Mouse (Mus musculus): Measurements from ENCODE around the gene Gm1113. TPM values are rescaled to one million over a fixed set of nuclear protein-coding genes. Genes with fewer than 3 reads are reported as not detected.

The Gm1113 gene
- polyA plus RNA-seq, 1 experiment from 2014 or later: not detected

DNA sequence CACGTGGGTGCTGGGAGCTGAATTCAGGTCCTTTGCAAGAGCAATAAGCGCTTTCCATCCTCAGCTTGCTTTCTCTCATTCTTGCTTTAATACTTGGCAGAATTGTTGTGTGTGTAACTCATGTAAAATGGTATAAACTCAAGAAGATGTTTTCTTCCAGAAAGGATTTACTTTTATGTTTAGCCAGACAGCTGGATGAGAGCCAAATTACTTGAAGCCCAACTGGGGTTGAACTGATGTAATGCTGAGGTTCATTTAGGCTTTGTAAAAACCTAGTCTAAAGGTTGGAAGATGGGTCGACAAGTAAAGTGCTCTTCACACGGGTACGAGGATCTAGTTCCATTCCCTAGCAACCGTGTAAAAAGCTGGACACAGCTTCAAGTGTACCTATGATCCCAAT lies 18.1 kb downstream of the Gm1113 start:
- Histone ChIP-seq H3K4me2 (no peak overlapping the region), H3K4me3 (ENCODE audit: low read depth, low read length) (no peak overlapping the region), H3K27me3 (ENCODE audit: control insufficient read depth, insufficient read depth, low read length) (no peaks in the 10 kb centered on the region), H3K9ac (ENCODE audit: low read depth, low read length) (no peak overlapping the region), H3K36me3 (ENCODE audit: control insufficient read depth, insufficient read depth, low read length) (peaks cover 5% of the 10 kb centered on the region; the same call in 1 of the 2 replicates), H3K27ac (ENCODE audit: low read depth, low read length) (no peak overlapping the region), H3K9me3 (replicated peaks; ENCODE audit: control insufficient read depth, low read length) (no peaks in the 10 kb centered on the region), H3K4me1 (ENCODE audit: control insufficient read depth, insufficient read depth, low read length) (no peaks in the 10 kb centered on the region; the same call in 1 of the 2 replicates)
- 82% methylated on average over 6 of the region's 6 CpGs for WGBS (ENCODE audit: insufficient replicate concordance)
- no peak for ATAC-seq (replicated peaks; ENCODE audit: insufficient number of reproducible peaks, low FRiP score, low TSS enrichment)

DNA sequence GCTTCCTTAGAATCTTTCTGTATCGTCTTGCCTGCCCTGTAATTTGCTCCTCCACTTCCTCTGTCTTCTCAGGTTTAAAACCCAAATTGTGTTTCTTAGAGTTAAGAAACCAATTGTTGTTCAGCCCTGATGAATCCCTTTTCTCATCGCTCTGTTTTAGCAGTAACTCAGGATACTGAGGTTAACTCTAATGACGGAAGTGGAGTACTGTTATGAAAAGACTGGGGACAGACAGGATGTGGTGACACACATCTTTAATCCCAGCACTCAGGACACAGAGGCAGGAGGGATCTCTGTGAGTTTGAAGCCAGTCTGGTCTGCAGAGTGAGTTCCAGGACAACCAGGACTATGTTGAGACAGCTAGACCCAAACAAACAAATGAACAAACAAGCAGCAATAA lies 22.6 kb downstream of the Gm1113 start:
- no peak for ATAC-seq (replicated peaks; ENCODE audit: insufficient number of reproducible peaks, low FRiP score, low TSS enrichment)
- peaks cover 3% of the 10 kb centered on the region; the same call in 1 of the 2 replicates for H3K36me3 ChIP-seq (ENCODE audit: control insufficient read depth, insufficient read depth, low read length)
- H3K27me3 ChIP-seq (ENCODE audit: control insufficient read depth, insufficient read depth, low read length): no peaks in the 10 kb centered on the region
- no peak overlapping the region for H3K4me3 ChIP-seq (ENCODE audit: low read depth, low read length)
- H3K9me3 ChIP-seq (replicated peaks; ENCODE audit: control insufficient read depth, low read length): no peaks in the 10 kb centered on the region
- H3K27ac ChIP-seq (ENCODE audit: low read depth, low read length): no peak overlapping the region
- H3K4me2 ChIP-seq: no peak overlapping the region
- no peaks in the 10 kb centered on the region; the same call in 1 of the 2 replicates for H3K4me1 ChIP-seq (ENCODE audit: control insufficient read depth, insufficient read depth, low read length)
- no peak overlapping the region for H3K9ac ChIP-seq (ENCODE audit: low read depth, low read length)
- 65% methylated on average over 3 of the region's 3 CpGs for WGBS (ENCODE audit: insufficient replicate concordance)

DNA sequence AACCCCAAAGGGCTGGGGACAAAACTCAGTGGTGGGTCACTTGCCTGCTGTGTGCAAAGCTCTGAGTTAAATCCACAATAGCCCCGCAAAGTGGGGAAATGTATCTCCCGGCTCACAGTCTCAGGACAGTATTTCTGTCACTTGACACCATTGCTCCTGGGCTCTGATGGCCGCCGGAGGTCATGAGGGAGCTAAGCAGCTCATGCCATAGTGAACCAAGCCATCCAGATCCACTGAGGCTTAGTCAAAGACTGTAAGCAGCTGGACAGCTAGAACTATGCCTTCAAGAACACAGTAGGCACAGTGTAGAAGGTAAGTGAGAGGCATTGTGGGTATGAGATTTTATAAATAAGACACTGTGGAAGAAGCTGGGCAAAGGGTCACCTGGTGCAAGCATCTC lies 23.1 kb downstream of the Gm1113 start:
- ATAC-seq (replicated peaks; ENCODE audit: insufficient number of reproducible peaks, low FRiP score, low TSS enrichment): no peak
- H3K36me3 ChIP-seq (ENCODE audit: control insufficient read depth, insufficient read depth, low read length): peaks cover 3% of the 10 kb centered on the region; the same call in 1 of the 2 replicates
- WGBS (ENCODE audit: insufficient replicate concordance): 40% methylated on average over 4 of the region's 4 CpGs
- H3K9ac ChIP-seq (ENCODE audit: low read depth, low read length): no peak overlapping the region
- no peaks in the 10 kb centered on the region for H3K9me3 ChIP-seq (replicated peaks; ENCODE audit: control insufficient read depth, low read length)
- no peak overlapping the region for H3K27ac ChIP-seq (ENCODE audit: low read depth, low read length)
- H3K4me2 ChIP-seq: no peak overlapping the region
- H3K4me3 ChIP-seq (ENCODE audit: low read depth, low read length): no peak overlapping the region
- no peaks in the 10 kb centered on the region; the same call in 1 of the 2 replicates for H3K4me1 ChIP-seq (ENCODE audit: control insufficient read depth, insufficient read depth, low read length)
- no peaks in the 10 kb centered on the region for H3K27me3 ChIP-seq (ENCODE audit: control insufficient read depth, insufficient read depth, low read length)

DNA sequence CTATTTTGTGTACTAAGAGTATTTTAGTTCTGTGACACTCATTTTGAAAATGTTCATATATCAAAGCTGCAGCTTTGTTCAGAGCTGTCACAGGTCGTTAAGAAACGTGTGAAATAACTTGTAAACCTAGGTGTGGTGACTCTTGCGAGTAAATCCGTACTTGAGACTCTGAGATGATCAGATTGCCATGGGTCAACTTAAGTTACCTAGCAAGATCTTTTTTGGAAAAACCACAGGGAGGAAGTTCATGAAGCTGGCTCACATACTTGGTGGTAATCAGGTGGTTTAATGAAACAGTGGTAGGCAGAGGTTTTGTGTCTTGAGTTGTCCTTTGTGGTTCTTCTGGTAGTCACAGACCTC lies 24.4 kb downstream of the Gm1113 start:
- no peak for ATAC-seq (replicated peaks; ENCODE audit: insufficient number of reproducible peaks, low FRiP score, low TSS enrichment)
- Histone ChIP-seq H3K4me3 (ENCODE audit: low read depth, low read length) (no peak overlapping the region), H3K9ac (ENCODE audit: low read depth, low read length) (no peak overlapping the region), H3K9me3 (replicated peaks; ENCODE audit: control insufficient read depth, low read length) (no peaks in the 10 kb centered on the region), H3K27ac (ENCODE audit: low read depth, low read length) (no peak overlapping the region), H3K36me3 (ENCODE audit: control insufficient read depth, insufficient read depth, low read length) (peaks cover 3% of the 10 kb centered on the region; the same call in 1 of the 2 replicates), H3K4me2 (no peak overlapping the region), H3K27me3 (ENCODE audit: control insufficient read depth, insufficient read depth, low read length) (no peaks in the 10 kb centered on the region), H3K4me1 (ENCODE audit: control insufficient read depth, insufficient read depth, low read length) (no peaks in the 10 kb centered on the region; the same call in 1 of the 2 replicates)
- 72% methylated on average over 4 of the region's 4 CpGs for WGBS (ENCODE audit: insufficient replicate concordance)

DNA sequence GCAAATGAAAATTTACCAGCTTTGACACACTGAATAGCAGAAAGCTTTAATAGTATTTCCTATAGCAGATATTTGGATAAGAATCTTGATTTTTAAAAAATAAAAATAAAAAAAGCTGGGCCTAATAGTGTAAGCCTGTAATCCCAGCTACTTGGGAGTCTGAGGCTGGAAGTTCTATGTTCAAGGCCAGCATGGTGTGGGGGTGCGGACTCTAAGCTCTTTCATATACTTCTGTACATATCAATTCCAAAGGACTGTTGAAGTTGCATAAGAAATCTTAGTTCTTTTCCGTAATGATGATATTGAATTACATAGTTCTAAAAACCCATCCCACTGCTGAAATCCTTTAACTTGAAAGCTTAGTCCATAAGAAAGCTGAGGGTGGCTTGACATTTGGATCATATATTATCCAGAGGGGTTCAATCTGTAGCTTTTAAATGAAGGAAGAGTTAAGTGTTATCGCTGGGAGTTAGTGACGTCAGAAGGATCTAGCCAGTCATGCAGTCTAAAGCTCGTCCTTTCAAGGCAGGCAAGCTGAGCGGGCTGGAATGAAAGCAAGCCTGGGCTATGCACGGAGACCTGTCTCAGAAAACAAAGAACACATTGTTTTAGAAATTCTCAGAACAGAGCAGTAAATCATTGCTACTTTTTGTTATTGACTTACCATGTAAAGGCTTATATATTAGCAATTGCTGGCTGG lies 24.9 kb downstream of the Gm1113 start:
- peaks cover 5% of the 10 kb centered on the region; the same call in 1 of the 2 replicates for H3K36me3 ChIP-seq (ENCODE audit: control insufficient read depth, insufficient read depth, low read length)

DNA sequence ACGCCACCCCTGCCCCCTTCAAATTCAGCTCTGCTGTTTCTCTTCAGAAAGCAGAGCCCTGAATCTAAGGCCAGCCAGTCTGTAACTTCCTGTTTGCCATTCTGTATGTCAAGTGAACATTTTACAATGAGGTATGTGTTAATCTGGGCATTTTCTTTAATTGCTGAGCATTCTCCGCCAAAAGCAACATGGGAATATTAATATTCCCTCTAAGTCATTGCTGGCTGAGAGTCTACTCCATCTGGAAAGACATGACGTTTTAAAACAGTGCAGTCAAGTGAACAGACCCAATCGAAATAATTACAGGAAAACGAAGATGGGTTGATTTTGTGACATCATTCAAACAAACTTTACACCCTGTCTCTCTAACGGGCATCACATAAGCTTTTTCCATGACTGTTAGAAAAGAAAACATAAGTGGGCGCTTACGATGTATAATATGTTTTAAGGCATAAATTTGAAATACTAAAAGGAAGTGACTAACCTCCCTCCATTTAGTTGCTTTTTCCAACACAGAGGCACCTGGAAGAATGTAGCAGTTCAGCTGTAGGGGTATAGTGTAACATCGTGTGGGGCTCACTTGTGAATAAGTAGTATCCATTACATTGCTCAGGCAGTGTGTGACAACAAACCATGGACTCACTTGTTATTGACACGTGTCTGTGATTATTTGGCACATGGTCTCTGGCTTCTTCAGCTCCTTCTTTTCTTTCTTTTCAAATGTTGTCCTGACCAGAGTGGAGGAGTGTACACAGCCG lies 26.8 kb downstream of the Gm1113 start:
- no peak for ATAC-seq (replicated peaks; ENCODE audit: insufficient number of reproducible peaks, low FRiP score, low TSS enrichment)
- no peak overlapping the region for H3K27ac ChIP-seq (ENCODE audit: low read depth, low read length)
- no peaks in the 10 kb centered on the region; the same call in 1 of the 2 replicates for H3K4me1 ChIP-seq (ENCODE audit: control insufficient read depth, insufficient read depth, low read length)
- peaks cover 12% of the 10 kb centered on the region for H3K36me3 ChIP-seq (ENCODE audit: control insufficient read depth, insufficient read depth, low read length)
- H3K9ac ChIP-seq (ENCODE audit: low read depth, low read length): no peak overlapping the region
- H3K9me3 ChIP-seq (replicated peaks; ENCODE audit: control insufficient read depth, low read length): no peaks in the 10 kb centered on the region
- no peaks in the 10 kb centered on the region for H3K27me3 ChIP-seq (ENCODE audit: control insufficient read depth, insufficient read depth, low read length)
- 82% methylated on average over 11 of the region's 11 CpGs for WGBS (ENCODE audit: insufficient replicate concordance)
- H3K4me2 ChIP-seq: no peak overlapping the region
- no peak overlapping the region for H3K4me3 ChIP-seq (ENCODE audit: low read depth, low read length)

More for the DNA sequence above, 24.9 kb downstream of the Gm1113 start:
- WGBS (ENCODE audit: insufficient replicate concordance): 72% methylated on average over 7 of the region's 7 CpGs
- Histone ChIP-seq H3K9me3 (replicated peaks; ENCODE audit: control insufficient read depth, low read length) (no peaks in the 10 kb centered on the region), H3K27me3 (ENCODE audit: control insufficient read depth, insufficient read depth, low read length) (no peaks in the 10 kb centered on the region), H3K4me1 (ENCODE audit: control insufficient read depth, insufficient read depth, low read length) (no peaks in the 10 kb centered on the region; the same call in 1 of the 2 replicates), H3K9ac (ENCODE audit: low read depth, low read length) (no peak overlapping the region), H3K4me3 (ENCODE audit: low read depth, low read length) (no peak overlapping the region), H3K4me2 (no peak overlapping the region), H3K27ac (ENCODE audit: low read depth, low read length) (no peak overlapping the region)
- ATAC-seq (replicated peaks; ENCODE audit: insufficient number of reproducible peaks, low FRiP score, low TSS enrichment): no peak

DNA sequence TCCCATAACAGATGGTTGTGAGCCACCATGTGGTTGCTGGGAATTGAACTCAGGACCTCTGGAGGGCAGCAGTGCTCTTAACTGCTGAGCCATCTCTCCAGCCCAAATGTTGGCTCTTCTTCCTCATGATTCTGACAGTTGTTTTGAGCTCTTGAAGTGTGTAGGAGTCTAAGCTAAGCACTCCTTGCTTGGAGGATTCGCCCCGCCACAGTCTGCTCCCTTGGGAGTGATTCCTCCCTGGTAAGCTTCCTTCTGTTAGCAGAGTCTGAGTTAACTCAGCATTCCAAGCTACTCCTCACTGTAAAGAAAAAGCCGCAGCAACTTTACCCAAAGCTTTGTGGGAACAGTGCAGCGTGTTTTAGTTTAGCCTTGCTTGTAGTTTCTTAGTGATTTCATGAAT lies 29.6 kb downstream of the Gm1113 start:
- WGBS (ENCODE audit: insufficient replicate concordance): 84% methylated on average over 4 of the region's 4 CpGs
- H3K4me3 ChIP-seq (ENCODE audit: low read depth, low read length): no peak overlapping the region
- H3K27ac ChIP-seq (ENCODE audit: low read depth, low read length): no peak overlapping the region
- H3K36me3 ChIP-seq (ENCODE audit: control insufficient read depth, insufficient read depth, low read length): peaks cover 14% of the 10 kb centered on the region
- ATAC-seq (replicated peaks; ENCODE audit: insufficient number of reproducible peaks, low FRiP score, low TSS enrichment): no peak
- no peaks in the 10 kb centered on the region for H3K4me1 ChIP-seq (ENCODE audit: control insufficient read depth, insufficient read depth, low read length)
- H3K9me3 ChIP-seq (replicated peaks; ENCODE audit: control insufficient read depth, low read length): no peaks in the 10 kb centered on the region
- H3K4me2 ChIP-seq: no peak overlapping the region
- no peak overlapping the region for H3K9ac ChIP-seq (ENCODE audit: low read depth, low read length)
- no peaks in the 10 kb centered on the region for H3K27me3 ChIP-seq (ENCODE audit: control insufficient read depth, insufficient read depth, low read length)

DNA sequence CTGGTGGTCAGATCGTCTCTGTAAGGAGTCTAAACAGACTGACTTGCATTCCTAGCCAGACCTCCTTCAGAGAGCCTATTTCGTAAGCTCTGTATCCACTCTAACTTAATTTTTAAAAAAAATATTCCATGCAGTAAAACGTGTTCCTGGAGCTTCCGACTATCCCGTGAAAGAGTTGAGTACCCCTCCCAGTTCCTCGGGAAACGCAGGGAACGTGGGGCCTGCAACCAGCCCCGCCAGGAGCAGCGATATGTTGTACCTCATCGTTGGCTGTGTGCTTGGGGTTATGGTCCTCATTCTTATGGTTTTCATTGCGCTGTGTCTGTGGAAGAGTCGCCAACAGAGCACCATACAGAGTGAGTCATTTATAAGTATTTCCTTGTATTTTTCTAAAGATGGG lies 31.5 kb downstream of the Gm1113 start:
- H3K9ac ChIP-seq (ENCODE audit: low read depth, low read length): no peak overlapping the region
- no peak overlapping the region for H3K27ac ChIP-seq (ENCODE audit: low read depth, low read length)
- H3K4me3 ChIP-seq (ENCODE audit: low read depth, low read length): no peak overlapping the region
- H3K36me3 ChIP-seq (ENCODE audit: control insufficient read depth, insufficient read depth, low read length): peaks cover 12% of the 10 kb centered on the region
- no peak overlapping the region for H3K4me2 ChIP-seq
- ATAC-seq (replicated peaks; ENCODE audit: insufficient number of reproducible peaks, low FRiP score, low TSS enrichment): no peak
- H3K4me1 ChIP-seq (ENCODE audit: control insufficient read depth, insufficient read depth, low read length): 0 out of 2 replicates have a peak, but pooled peaks cover 2% of the 10 kb centered on the region
- H3K27me3 ChIP-seq (ENCODE audit: control insufficient read depth, insufficient read depth, low read length): no peaks in the 10 kb centered on the region
- 85% methylated on average over 13 of the region's 13 CpGs for WGBS (ENCODE audit: insufficient replicate concordance)
- H3K9me3 ChIP-seq (replicated peaks; ENCODE audit: control insufficient read depth, low read length): no peaks in the 10 kb centered on the region
